Mouse (Mus musculus) T-cell, adult 2 months (primary cell): ENCODE data around the gene Gm6583.

Source experiments
- DNase-seq: peaks from one replicate; pipeline ENCODE4 v3.0.0; 2022; ENCODE audit warnings: low spot score

Gm6583 gene

GRCm38 (mm10) chr5:112367929-112368328 lies 12.1 kb upstream of the Gm6583 start:
- DNase-seq, result no peak

GRCm38 (mm10) chr5:112367338-112367737 lies 11.5 kb upstream of the Gm6583 start:
- no peak for DNase-seq

GRCm38 (mm10) chr5:112366879-112367278 lies 11.0 kb upstream of the Gm6583 start:
- DNase-seq, result no peak

- no peak for DNase-seq
These were observed 8.5 kb upstream of the Gm6583 start for GRCm38 (mm10) chr5:112364184-112364797.

- DNase-seq, result no peak
These were observed 4.2 kb upstream of the Gm6583 start for GRCm38 (mm10) chr5:112360077-112360476.

- DNase-seq, result no peak
These were observed 3.7 kb upstream of the Gm6583 start for GRCm38 (mm10) chr5:112359520-112359919.

GRCm38 (mm10) chr5:112356322-112356721 lies 489 bp upstream of the Gm6583 start:
- no peak for DNase-seq

GRCm38 (mm10) chr5:112355493-112355892 lies 340 bp downstream of the Gm6583 start:
- DNase-seq, result no peak

GRCm38 (mm10) chr5:112349169-112349568 lies 6.7 kb downstream of the Gm6583 start:
- DNase-seq, result no peak

GRCm38 (mm10) chr5:112346211-112346965 lies 9.4 kb downstream of the Gm6583 start:
- no peak for DNase-seq

- no peak for DNase-seq
These were observed 11.5 kb downstream of the Gm6583 start for GRCm38 (mm10) chr5:112344092-112344960.

- DNase-seq, result no peak
These were observed 12.6 kb downstream of the Gm6583 start for GRCm38 (mm10) chr5:112343205-112343595.

GRCm38 (mm10) chr5:112342463-112343204 lies 13.2 kb downstream of the Gm6583 start, which contains the start of the genes Srrd and Hps4:
TSS of gene Srrd (minus strand) at chr5:112343040.
TSS of gene Hps4 (plus strand) at chr5:112343083.
- DNase-seq, result peak; percentile 91

- no peak for DNase-seq
These were observed 16.6 kb downstream of the Gm6583 start for GRCm38 (mm10) chr5:112339215-112339614.

GRCm38 (mm10) chr5:112337004-112337403 lies 18.8 kb downstream of the Gm6583 start:
- no peak for DNase-seq

- peak; percentile 63 for DNase-seq
These were observed 20.4 kb downstream of the Gm6583 start for GRCm38 (mm10) chr5:112335473-112335872.

- no peak for DNase-seq
These were observed 25.8 kb downstream of the Gm6583 start for GRCm38 (mm10) chr5:112329805-112330564.

GRCm38 (mm10) chr5:112327854-112328253 lies 28.0 kb downstream of the Gm6583 start:
- no peak for DNase-seq

- no peak for DNase-seq
These were observed 29.3 kb downstream of the Gm6583 start for GRCm38 (mm10) chr5:112326446-112327009.

GRCm38 (mm10) chr5:112325546-112326445 lies 30.0 kb downstream of the Gm6583 start, which contains the start of gene Tfip11:
TSS of gene Tfip11 (plus strand) at chr5:112326358.
- DNase-seq, result peak; percentile 88
